Comparison of ENCODE assay signal across 8 mouse cellular contexts in genomic region chr13:58128396-58128767, GRCm38 (mm10). TPM values are rescaled to one million over a fixed set of nuclear protein-coding genes. Genes with fewer than 3 reads are reported as not detected.
DNase-seq lines count a peak whose midpoint lies in the region; ATAC-seq and TF ChIP-seq lines count a peak whose summit lies in the region.

TSS of gene Hnrnpa0 (minus strand) at chr13:58128556.

- TF ChIP-seq CTCF in thymus, adult 2 months (IDR thresholded peaks at IDR 0.05; ENCODE audit: borderline replicate concordance, control insufficient read depth, extremely low read depth, insufficient read depth, low read length, poor library complexity), result no peak

- ATAC-seq in lung, embryonic 16.5 days (ENCODE audit: low read depth), result peak; percentile 94

- H3K27ac ChIP-seq in hindbrain, embryonic 10.5 days, result peak within 1 kb of the TSS; percentile 100
- H3K27ac ChIP-seq in lung, embryonic 16.5 days (ENCODE audit: low read length), result peak within 1 kb of the TSS; percentile 99
- H3K27ac ChIP-seq in thymus, adult 2 months (ENCODE audit: control insufficient read depth, insufficient read depth, low read length), result peak within 1 kb of the TSS; percentile 86

- peak within 1 kb of the TSS; percentile 78 for H3K4me2 ChIP-seq in lung, embryonic 16.5 days (ENCODE audit: low read depth, low read length)

- H3K9ac ChIP-seq in lung, embryonic 16.5 days (ENCODE audit: low read length), result peak within 1 kb of the TSS; percentile 99

- H3K4me1 ChIP-seq in hindbrain, embryonic 10.5 days (replicated peaks), result peaks cover 37% of the 10 kb centered on the region
- peaks cover 26% of the 10 kb centered on the region for H3K4me1 ChIP-seq in lung, embryonic 16.5 days (replicated peaks; ENCODE audit: control insufficient read depth, insufficient read depth, low read length)
- peaks cover 7% of the 10 kb centered on the region for H3K4me1 ChIP-seq in thymus, adult 2 months (replicated peaks; ENCODE audit: control insufficient read depth, insufficient read depth, low read length)

- H3K27me3 ChIP-seq in hindbrain, embryonic 10.5 days (ENCODE audit: insufficient read depth, poor library complexity, severe bottlenecking), result no peaks in the 10 kb centered on the region
- no peaks in the 10 kb centered on the region for H3K27me3 ChIP-seq in lung, embryonic 16.5 days (ENCODE audit: control insufficient read depth, insufficient read depth, low read depth, low read length)
- H3K27me3 ChIP-seq in thymus, adult 2 months (ENCODE audit: control insufficient read depth, insufficient read depth, low read length), result no peaks in the 10 kb centered on the region

- peaks cover 24% of the 10 kb centered on the region for H3K36me3 ChIP-seq in hindbrain, embryonic 10.5 days
- H3K36me3 ChIP-seq in lung, embryonic 16.5 days (ENCODE audit: control insufficient read depth, insufficient read depth, low read length), result peaks cover 5% of the 10 kb centered on the region; the same call in 1 of the 2 replicates
- H3K36me3 ChIP-seq in thymus, adult 2 months (ENCODE audit: control insufficient read depth, insufficient read depth, low read length), result no peaks in the 10 kb centered on the region; the same call in 1 of the 2 replicates

- peak; percentile 98 for DNase-seq in MN1 (ENCODE audit: low spot score)
- DNase-seq in cerebellum, adult 9-10 months, result peak; percentile 92
- peak; percentile 78 to 93 for DNase-seq in frontal cortex, adult 2 months (ENCODE audit: extremely low spot score in 1 of 2, low spot score in 1 of 2)
- peak; percentile 93 for DNase-seq in hindbrain, embryonic 10.5 days (ENCODE audit: low spot score)
- DNase-seq in layer of hippocampus, adult 9-11 months, result peak; percentile 92
- peak; percentile 87 for DNase-seq in ovary, adult 18-20 months (ENCODE audit: low spot score)
- peak; percentile 90 for DNase-seq in thymus, adult 2 months

- H3K9me3 ChIP-seq in hindbrain, embryonic 10.5 days, result no peaks in the 10 kb centered on the region
- no peaks in the 10 kb centered on the region for H3K9me3 ChIP-seq in lung, embryonic 16.5 days (ENCODE audit: control insufficient read depth, low read length)

- H3K4me3 ChIP-seq in hindbrain, embryonic 10.5 days, result peak within 1 kb of the TSS; percentile 98
- peak within 1 kb of the TSS; percentile 97 for H3K4me3 ChIP-seq in lung, embryonic 16.5 days (ENCODE audit: low read length)
- H3K4me3 ChIP-seq in thymus, adult 2 months (ENCODE audit: control insufficient read depth, insufficient read depth, low read length), result peak within 1 kb of the TSS; percentile 95

- under 1% methylated on average over 59 of the region's 62 CpGs for WGBS in hindbrain, embryonic 10.5 days
- 0% methylated on average over 46 of the region's 62 CpGs for WGBS in lung, embryonic 16.5 days
- WGBS in thymus, adult 2 months, result under 1% methylated on average over 45 of the region's 62 CpGs

- TF ChIP-seq POLR2A in thymus, adult 2 months (IDR thresholded peaks at IDR 0.05; ENCODE audit: control insufficient read depth, extremely low read depth, insufficient read depth, low read length, poor library complexity), result peak; percentile 94

RNA-seq across cellular contexts. Expression of gene Hnrnpa0, which starts in this region (rescaled TPM):
- polyA plus RNA-seq in frontal cortex, adult 2 months (2012; rRNA removed), result 97.9 and 101 TPM in 2 replicates
- 41.4 and 46.1 TPM in 2 replicates for polyA plus RNA-seq in hindbrain, embryonic 10.5 days (2016; fragmentation: Nextera tagmentation; extraction: Ambion mirVana)
- polyA plus RNA-seq in lung, embryonic 16.5 days (2015; fragmentation: Nextera tagmentation; extraction: Ambion mirVana), result 28.8 and 32.9 TPM in 2 replicates
- polyA plus RNA-seq in thymus, adult 2 months (2012; rRNA removed), result 169 and 254 TPM in 2 replicates

Comparison
In these comparisons a context has a peak if more than half of its experiments do, and no peak if none do; other contexts are left out.
1. Peak in every context shown above with its lines: DNase-seq, ATAC-seq, H3K4me3 ChIP-seq and H3K27ac ChIP-seq.